Mouse (Mus musculus) B cell, adult (primary cell): Measurements from ENCODE around the gene Gpr4. TPM values are rescaled to one million over a fixed set of nuclear protein-coding genes. Genes with fewer than 3 reads are reported as not detected.

Experiments used
- total RNA-seq: library from RNA; stranded (reverse); gene quantifications from 4 replicates; pipeline ENCODE4 v1.2.4, GENCODE M21; 2023; ENCODE audit not compliant: inconsistent age

Gene Gpr4
- 0.16 TPM in 1 of 4 replicates, not detected in the others for total RNA-seq

GRCm38 (mm10) chr7:19211996-19212755, at the start of gene Gpr4:
Gene Gpr4 (plus strand): TSS chr7:19212538.

GRCm38 (mm10) chr7:19165656-19166423, 46.5 kb upstream of the Gpr4 start, which contains the start of gene Gipr:
Gene Gipr (minus strand): TSS chr7:19166127.

GRCm38 (mm10) chr7:19175708-19176515, 36.4 kb upstream of the Gpr4 start, which contains the start of gene Eml2:
Gene Eml2 (plus strand): TSS chr7:19176421.

GRCm38 (mm10) chr7:19227883-19228792, 15.8 kb downstream of the Gpr4 start, which contains the start of gene Opa3:
Gene Opa3 (plus strand): TSS chr7:19228334.

GRCm38 (mm10) chr7:19271238-19272172, 59.2 kb downstream of the Gpr4 start, which contains the start of gene Vasp:
Gene Vasp (minus strand): TSS chr7:19271817.

Other genes starting within 250 kb of the Gpr4 start
- not detected in 4 replicates for gene Nanos2, start 225.1 kb upstream of the Gpr4 start, total RNA-seq
- 1.2 to 2.0 TPM (median 1.5 TPM) in 4 replicates for gene Mypop, start 221.3 kb upstream of the Gpr4 start, total RNA-seq
- 28.5 to 35.3 TPM (median 33.8 TPM) in 4 replicates for gene Irf2bp1, start 208.5 kb upstream of the Gpr4 start, total RNA-seq
- gene Foxa3, start 189.0 kb upstream of the Gpr4 start, total RNA-seq = not detected in 4 replicates
- gene Sympk, start 188.2 kb upstream of the Gpr4 start, total RNA-seq = 99.2 to 117 TPM (median 107 TPM) in 4 replicates
- 1.00 TPM in 1 of 4 replicates, not detected in the others for gene Rsph6a, start 157.8 kb upstream of the Gpr4 start, total RNA-seq
- gene Dmwd, start 136.3 kb upstream of the Gpr4 start, total RNA-seq = 19.7 to 23.8 TPM (median 21.4 TPM) in 4 replicates
- gene Dmpk, start 128.7 kb upstream of the Gpr4 start, total RNA-seq = 15.9 to 23.2 TPM (median 19.0 TPM) in 4 replicates
- gene Six5, start 117.9 kb upstream of the Gpr4 start, total RNA-seq = 0.21 to 0.51 TPM (median 0.34 TPM) in 4 replicates
- 0.12 TPM in 1 of 4 replicates, not detected in the others for gene Gm4969, start 94.2 kb upstream of the Gpr4 start, total RNA-seq
- gene Fbxo46, start 92.7 kb upstream of the Gpr4 start, total RNA-seq = 25.7 to 28.5 TPM (median 26.6 TPM) in 4 replicates
- 10.1 to 12.4 TPM (median 10.5 TPM) in 4 replicates for gene Qpctl, start 63.2 kb upstream of the Gpr4 start, total RNA-seq
- gene Snrpd2, start 62.8 kb upstream of the Gpr4 start, total RNA-seq = 91.1 to 103 TPM (median 97.6 TPM) in 4 replicates
- gene Gipr, start 46.4 kb upstream of the Gpr4 start, total RNA-seq = not detected in 4 replicates
- gene Eml2, start 36.1 kb upstream of the Gpr4 start, total RNA-seq = 20.8 to 29.3 TPM (median 27.0 TPM) in 4 replicates
- 46.7 to 54.6 TPM (median 48.7 TPM) in 4 replicates for gene Opa3, start 15.8 kb downstream of the Gpr4 start, total RNA-seq
- gene Vasp, start 59.3 kb downstream of the Gpr4 start, total RNA-seq = 349 to 378 TPM (median 355 TPM) in 4 replicates
- gene Ppm1n, start 67.5 kb downstream of the Gpr4 start, total RNA-seq = 0.64 TPM in 1 of 4 replicates, not detected in the others
- gene Rtn2, start 70.1 kb downstream of the Gpr4 start, total RNA-seq = 0.24 TPM in 1 of 4 replicates, not detected in the others
- 2,334 to 3,047 TPM (median 2,835 TPM) in 4 replicates for gene Fosb, start 97.5 kb downstream of the Gpr4 start, total RNA-seq
- gene Ercc1, start 132.2 kb downstream of the Gpr4 start, total RNA-seq = 66.5 to 73.8 TPM (median 68.8 TPM) in 4 replicates
- gene Cd3eap, start 146.9 kb downstream of the Gpr4 start, total RNA-seq = 6.2 to 8.3 TPM (median 7.5 TPM) in 4 replicates
- 0.54 to 2.1 TPM (median 0.86 TPM) in 4 replicates for gene Ppp1r13l, start 147.2 kb downstream of the Gpr4 start, total RNA-seq
- 66.6 to 74.4 TPM (median 69.9 TPM) in 4 replicates for gene Ercc2, start 169.5 kb downstream of the Gpr4 start, total RNA-seq
- 1.8 to 4.2 TPM (median 2.4 TPM) in 4 replicates for gene Klc3, start 191.6 kb downstream of the Gpr4 start, total RNA-seq
- 0.42 TPM in 1 of 4 replicates, not detected in the others for gene Ckm, start 192.2 kb downstream of the Gpr4 start, total RNA-seq
- 25.7 to 29.5 TPM (median 27.5 TPM) in 4 replicates for gene Mark4, start 246.3 kb downstream of the Gpr4 start, total RNA-seq